Mouse (Mus musculus) natural killer cell, adult 2 months (primary cell): ENCODE results near the gene Psmd11.
A peak's percentile ranks its signal among the peaks of the same experiment; 100 is the strongest.

ENCODE experiments used
- DNase-seq, 2 experiments: peaks; one replicate each; pipeline ENCODE4 v3.0.0; 2022; ENCODE audit warnings: low spot score in 2 of 2

The Psmd11 gene

DNA sequence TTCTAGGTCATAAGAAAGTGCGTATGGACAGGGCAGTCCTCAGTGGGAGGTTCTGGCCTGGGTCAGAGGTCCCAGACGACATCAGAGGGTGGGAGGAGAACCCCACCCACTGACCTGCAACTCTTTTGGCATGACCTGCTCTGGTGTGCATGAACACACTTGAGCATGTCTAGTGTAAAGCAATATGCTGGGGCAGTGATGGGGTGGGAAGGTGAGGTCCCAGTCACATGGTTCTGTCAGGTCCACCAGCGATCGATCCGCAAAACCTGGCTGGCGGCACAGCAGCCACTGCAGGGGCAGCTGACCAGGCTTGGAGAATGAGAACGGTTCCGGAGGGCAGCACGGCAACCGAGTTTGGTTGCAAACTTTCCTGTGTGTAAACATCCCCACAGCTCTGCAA, 53.9 kb downstream of the Psmd11 start:
- DNase-seq, result no peak

DNA sequence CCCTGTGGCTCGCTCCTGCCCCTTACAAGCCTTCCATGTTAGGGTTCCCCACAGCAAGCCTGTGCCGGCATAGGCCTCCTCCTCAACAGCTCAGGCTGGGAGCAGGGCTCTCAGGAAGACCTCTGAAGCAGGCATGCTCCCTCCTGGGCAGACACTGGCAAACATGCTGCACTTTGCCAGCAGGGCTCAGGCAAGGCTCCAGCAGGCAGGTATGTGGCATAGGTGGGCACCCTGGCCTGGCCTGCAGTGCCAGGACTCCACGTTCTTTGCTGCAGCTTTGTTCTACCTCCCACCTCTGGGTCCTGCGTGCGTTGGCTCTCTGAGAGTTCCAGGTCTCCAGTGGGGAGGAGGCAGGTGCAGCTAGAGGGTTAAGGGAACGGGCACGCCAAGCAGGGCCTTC, 54.5 kb downstream of the Psmd11 start:
- no peak for DNase-seq

DNA sequence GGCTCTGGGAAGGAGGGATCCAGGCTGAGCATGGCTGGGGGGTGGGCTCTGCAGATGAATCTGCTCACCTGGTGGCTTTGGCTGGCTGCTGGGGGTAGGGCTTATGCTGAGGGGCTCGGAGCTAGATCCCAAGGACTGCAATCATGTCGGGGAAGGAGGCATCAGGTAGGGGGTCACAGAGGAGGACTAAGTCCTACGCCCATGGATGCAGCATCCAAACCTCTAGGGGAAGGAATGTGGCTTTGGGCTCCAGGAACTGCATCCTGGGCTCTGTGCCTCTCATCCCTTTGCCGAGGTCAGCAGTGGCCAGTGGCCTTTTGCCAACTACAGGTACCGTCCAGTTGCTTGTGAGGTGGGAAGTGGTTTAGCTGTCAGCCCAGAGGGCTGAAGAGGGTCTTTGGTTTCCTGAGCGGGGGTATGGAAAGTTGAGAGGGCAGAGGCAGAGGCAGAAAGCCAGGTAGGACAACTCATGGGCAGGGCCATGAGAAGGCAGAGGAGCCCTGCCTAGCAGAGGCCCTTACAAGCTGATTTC, 55.2 kb downstream of the Psmd11 start:
- DNase-seq, result no peak

DNA sequence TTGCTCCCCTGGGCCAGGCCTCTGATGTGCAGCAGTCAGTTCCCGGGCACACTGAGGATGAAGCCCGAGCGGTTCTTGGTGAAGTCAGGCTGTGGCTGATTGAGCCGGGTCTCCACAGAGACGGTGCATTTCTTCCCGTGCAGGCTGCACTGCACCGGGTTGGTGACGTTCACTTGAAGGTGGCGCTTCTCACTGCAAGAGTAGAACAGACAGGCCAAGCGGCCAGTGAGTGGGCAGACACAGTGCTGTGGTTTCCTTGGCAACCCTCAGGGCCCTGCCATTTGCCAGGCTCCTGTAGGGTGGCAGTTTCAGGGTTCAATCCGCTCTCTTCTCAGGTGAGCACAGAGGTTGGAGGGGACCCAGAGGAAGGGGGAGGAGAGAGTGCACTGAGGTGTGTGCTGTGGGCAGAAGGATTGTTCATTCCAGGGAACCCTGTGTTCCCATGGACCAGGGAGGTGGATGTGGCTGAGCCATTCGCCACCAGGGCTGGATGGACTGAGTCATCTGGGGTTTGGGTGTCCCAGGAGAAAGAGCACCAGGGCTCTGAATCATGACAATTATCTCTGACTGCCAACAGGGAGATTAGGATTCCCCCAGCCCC, 55.9 kb downstream of the Psmd11 start:
- no peak for DNase-seq

DNA sequence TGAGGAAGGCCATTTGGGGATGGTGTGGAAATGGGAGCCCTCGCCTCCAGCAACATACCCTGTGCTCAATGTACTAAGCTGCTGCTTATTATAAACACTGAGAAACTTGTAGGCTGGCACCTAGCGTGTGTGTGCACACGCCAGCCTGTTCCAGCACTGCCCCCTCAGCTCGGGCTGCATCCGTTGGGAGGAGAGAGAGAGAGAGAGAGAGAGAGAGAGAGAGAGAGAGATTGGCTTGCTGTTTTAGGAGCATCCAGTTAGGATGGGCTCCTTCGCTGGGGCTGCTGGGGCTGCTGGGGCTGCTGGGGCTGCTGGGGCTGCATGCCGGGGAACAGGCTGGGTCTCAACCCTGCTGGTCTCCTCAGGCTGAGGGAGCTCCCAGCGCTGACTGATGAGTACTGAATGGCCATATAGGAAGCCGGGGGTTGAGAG, 56.7 kb downstream of the Psmd11 start:
- no peak for DNase-seq

DNA sequence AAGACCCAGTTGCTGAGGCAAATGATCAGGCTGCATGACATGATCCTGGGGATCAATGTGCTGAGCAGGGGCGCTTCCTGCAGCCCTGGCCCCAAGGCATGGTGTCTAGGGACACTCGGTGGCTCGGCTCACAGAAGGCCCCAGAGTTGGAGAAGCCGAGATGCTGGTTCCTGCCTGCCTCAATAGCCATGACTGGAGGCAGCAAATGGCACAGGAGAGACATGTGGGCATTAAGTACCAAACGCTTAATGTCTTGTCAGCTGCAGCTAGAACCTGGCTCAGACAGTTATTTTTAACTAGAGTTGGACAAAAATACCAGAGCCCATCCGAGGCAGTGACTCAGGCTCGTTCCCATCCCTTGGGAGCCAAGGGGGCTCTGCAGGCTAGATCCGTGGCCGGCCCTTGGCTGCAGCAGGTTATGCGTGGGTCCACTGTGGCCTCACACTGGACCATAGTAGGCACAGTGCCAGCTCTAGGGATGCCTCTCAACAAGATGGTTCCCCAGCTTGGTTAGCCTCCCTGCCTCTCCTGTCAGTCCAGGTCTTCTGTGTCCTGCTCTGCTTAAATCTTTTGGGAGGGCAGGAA, 57.3 kb downstream of the Psmd11 start:
- no peak for DNase-seq

DNA sequence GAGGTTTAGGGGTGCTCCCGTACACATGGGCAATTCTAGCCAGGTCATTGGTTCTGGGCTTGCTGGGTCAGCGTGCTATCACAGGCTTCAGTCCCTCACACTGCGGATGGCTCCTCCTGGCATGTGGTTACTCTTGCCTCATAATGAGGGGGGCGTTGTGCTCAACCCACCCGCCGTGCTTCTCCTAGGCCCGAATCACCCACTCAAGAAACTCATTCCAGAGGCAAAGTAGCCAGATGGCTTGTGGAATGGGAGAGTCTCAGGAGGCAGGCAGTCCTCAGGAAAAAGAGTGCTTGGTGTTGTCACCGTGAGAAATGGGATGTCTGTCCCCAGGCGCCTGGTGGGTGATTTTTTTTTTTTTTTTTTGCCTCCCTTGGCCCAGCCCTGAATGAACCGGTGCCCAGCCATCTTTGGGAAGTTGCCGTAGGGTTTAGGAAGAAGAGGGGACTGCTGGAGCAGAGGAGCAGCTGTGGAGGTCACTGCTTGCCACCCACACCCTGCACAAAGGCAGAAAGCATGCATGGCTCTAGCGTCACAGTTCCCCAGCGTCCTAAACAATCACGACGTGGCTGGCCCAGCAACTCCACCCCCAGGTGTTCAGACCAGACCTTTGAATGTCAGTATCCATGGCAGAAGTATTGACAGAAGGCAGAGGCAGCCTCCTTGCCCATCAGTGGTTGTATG, 59.6 kb downstream of the Psmd11 start:
- no peak for DNase-seq

DNA sequence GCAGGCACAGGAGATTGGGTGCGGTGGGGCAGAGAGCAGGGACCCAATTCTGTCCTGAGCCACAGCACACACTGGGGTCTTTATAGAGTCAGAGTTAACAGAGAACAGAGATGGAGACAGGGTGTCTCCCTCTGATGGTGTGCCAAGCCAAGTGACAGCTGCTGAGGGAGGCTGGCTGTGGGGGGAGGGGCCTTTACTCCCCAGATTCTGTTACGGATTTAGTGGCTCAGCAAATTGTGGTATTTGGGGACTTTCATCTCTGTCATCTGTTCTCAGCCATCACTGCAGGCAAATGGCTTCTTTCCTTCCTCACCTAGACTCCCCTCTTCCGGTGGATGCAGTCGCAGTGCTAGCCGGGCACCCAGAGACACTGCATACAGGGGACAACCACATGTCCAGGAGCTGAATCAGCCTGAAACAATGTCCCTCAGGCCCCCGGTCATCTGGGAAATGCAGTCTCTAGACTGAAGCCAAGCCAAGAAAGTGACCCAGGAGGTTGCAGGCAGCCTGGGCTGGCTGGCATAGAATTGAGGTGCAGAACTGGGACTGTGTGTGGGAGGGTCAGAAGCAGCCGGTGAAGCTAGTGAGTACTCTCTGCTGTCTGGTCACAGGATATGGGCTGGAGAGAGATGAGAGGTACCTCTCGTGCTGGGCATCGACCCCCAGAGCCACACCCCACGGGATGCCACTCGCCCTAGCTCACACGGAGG, 60.9 kb downstream of the Psmd11 start:
- peak in 1 of 2 experiments; percentile 14 for DNase-seq

DNA sequence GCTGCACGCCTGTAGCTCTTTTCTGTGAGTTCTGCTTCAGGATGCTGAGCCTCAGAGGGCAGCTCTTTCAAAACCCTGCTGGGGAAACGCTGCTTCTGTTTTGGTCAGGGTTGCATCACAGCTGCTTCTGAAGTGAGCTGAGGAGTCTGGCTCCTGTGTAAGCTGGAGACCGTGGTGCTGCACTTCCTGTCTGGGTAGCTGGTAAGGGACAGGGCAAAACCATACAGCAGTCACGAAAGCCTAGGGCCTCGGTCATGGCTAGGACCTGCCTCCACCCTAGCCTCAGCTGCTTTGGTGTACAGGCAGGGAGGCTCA, 61.4 kb downstream of the Psmd11 start:
- DNase-seq, result peak; percentile 38 to 47

DNA sequence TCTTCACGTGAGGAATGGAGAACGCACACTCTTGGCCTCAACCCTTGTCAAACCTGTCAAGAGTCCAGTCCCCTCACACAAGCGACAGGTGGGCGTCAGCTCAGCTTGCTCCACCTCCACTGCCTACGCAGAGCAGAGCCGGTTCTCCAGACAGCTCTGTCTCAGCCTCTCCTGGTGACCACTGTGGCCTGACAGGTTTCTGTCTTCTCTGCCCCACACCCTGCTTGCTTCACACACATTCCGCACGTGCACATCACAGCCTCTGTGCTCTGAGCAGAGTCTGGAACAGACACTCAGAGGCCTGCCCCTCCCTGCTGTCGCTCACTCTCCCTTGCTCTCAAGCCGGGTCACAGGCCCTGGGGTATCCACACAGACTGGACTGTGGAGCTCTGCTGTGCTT, 62.4 kb downstream of the Psmd11 start:
- peak in 1 of 2 experiments; percentile 32 for DNase-seq

DNA sequence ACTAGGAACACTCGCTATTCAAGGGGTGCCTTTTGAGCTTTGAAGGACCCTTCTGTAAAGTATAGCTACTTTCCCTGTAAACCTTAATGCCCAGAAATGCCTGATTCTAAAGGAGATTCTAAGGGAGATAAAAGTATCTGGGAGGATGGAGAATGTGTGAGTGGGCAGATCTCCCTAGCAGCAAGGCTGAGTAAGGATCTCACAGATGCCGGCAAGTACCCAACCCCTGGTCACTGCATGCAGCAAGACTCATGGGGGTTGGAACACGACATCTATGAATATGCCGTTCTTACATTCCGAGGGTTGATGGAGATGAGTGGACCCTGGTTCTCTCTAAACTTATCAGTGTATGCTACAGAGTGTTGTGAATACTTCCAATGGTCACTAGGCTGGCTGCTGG, 64.8 kb downstream of the Psmd11 start:
- no peak for DNase-seq

DNA sequence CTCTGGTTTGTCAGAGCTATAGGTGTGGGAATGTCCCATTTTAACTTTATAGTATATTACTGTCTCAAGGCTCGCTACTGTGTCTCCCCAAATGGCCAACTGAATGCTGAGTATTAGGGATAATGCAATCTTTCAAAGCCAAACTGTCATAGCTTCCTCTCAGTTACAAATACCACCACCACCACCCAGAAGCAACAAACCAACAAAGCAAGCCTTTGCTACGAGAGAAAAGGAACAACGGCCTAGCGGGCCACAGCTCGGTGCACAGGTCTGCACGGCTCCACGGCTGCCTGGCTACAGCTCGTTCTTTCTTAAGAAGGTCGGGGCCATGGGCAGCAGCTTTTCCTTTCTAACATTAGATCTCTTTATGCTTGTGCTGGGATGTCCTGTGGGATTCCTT, 66.4 kb downstream of the Psmd11 start:
- no peak for DNase-seq

DNA sequence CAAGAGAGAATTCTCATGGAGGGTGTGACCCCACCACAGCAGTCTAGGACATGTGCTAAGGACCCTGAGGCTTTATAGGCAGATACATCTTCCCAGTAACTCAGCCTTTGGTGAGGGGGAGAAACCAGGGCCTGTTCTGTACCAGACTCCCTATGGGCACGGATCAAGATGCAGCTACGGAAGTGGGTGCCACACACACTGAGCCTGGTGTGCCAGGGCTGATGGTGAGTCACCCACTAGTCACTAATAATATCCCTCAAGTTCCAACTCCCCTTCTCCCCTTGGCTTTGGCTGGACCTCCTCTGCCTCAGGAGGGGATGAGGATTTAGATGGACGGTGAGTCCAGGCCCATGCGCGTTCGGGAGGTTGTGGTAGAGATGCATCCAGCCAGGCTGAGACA, 67.6 kb downstream of the Psmd11 start:
- no peak for DNase-seq

DNA sequence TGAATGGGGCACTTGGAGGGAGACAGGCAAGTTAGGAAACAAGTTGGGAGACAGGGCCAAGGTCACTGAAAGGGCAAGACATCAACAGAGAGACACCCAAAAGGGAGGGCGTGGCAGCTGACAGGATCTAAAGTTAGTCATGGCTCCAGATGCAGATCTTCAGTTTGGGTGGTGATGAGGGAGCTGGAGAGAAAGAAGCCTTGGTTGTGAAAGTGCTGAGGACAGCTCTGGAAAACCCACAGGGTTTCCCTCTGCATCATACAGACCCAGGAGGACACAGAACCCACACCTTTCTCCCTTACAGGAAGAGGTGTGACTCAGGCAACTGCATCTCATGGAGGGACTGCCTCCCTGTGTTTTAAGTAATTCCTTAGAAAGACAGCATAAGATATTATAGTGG, 68.2 kb downstream of the Psmd11 start:
- DNase-seq, result no peak

DNA sequence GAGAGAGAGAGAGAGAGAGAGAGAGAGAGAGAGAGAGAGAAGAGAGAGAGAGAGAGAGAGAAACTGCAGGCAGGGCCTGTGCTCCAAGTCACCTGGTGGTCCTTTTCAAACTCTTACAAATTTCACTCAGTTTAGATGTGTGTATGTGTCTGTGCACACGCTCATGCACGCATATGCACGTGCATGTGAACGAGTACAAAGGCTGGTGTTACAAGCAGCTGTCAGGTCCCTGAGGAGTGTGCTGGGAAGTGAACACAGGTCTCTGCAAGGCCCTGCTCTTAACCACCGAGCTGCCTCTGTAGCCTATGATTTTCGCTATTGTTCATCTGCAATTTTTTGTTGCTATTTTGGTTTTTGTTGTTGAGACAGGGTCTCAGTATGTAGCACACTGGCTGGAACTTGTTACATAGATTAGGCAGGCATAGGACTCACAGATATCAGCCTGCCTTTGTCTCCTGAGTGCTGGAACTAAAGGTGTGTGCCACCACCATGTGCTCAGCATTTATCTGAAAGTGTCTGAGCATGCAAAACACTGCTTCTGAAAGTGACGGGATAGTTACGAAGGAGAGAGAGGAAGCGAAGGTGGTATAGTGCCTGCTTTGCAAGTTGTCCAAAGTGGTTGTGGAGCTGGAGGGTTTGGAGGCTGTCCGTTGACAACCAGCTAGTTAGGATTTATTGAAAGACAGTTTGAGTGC, 69.0 kb downstream of the Psmd11 start:
- no peak for DNase-seq

DNA sequence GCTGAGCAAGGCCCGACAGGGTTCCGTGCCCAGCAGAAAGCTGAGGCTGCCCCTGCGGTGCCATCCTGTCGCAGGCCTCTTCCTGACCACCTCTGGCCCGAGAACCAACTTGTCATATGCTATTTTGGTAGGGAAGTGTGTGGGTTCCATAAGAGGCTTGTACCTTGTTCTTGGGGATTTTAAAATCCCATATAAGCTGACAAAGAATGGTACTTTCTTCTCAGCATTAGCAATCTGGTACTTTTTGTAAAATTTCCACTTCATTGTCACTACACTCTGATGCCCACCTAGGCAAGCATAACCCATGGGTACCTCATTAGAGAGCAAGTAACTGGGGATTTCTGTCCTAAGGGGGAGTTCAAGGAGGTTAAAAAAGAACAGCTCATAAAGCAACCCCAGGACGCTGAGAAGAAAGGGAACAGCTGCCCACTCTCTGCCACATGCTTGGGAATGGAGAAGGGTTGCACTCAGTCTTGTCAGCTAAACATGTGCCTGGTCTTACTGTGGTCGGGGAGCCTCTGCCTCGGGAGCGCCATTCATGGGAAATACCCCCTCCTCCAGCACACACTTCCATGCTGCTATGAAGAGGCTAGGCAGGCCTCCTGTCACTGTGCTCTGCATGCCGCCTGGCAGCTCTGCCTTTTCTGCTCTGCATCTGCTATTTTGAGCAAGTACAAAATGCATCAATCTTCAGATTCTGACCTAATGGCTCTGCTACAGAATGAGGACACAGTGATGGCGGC, 70.1 kb downstream of the Psmd11 start:
- no peak for DNase-seq

DNA sequence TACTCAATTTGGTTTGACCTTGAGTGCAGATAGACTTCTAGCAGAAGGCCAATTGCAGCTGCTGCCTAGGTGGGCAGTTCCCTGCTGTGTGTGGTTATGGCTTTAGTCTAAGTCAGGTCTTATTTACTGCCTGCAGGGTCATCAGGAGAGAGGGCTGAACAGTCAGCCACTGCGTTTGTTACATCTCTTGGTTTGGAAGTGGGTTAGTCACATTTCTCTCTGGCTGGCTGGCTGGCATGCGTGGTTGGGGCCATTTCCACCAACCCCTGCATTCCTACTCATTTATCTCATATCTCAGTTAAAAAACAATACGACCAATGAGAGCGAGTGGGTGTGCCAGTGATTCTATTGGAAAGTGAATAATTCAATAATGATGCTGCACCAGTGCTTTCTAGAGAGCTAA, 71.1 kb downstream of the Psmd11 start:
- no peak for DNase-seq

DNA sequence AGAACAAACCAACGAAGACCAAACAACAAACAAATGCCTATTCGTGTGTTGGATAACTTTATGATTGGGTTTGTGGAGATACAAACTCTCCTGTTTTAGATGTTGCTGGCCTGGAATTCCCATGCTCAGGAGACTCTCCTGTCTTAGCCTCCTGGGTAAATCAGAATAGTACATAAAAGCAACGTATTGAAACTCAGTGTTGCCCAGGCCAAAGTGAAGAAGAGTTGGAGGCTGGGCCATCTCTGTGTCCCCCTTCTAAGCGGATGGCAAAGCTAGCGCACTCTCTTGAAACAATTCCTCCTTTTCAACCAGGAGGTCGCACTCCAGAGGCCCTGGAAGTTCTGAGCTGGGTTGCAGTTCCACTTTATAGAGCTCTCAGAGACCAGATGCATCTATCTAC, 74.9 kb downstream of the Psmd11 start:
- no peak for DNase-seq

DNA sequence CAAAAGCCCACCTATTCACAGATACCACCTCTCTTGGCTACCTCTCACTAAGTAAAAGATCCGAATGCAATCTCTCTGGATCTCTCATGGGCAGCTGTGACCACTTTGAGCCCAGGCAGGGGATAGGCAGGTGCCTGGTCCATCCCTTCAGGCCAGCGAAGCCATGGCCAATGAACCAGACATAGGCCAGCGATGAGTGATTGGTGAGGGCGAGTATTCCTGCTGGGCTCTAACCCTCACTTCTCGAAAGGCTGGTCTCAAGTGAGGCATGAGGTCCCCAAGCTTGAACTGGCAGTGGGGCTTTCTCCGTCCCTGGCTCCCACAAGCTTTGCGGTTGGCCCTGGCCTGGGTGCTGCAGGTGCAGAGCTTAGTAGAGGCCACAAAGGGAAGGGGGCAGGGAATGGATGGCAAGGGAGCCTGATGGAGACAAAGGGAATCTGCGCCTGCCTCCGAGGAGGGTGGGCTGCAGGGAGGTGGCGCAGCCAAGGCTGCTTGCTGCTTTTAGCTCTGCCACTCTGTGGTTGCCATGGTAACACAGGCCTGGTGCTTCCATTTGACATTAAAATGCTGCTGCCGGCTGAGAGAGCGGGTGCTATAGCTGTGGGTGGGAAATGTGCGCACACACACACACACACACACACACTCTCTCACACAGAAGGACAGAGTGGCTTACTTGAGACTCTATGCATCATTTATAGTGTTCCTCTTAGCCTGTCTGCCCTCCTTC, 75.5 kb downstream of the Psmd11 start:
- DNase-seq, result peak; percentile 26 to 39

DNA sequence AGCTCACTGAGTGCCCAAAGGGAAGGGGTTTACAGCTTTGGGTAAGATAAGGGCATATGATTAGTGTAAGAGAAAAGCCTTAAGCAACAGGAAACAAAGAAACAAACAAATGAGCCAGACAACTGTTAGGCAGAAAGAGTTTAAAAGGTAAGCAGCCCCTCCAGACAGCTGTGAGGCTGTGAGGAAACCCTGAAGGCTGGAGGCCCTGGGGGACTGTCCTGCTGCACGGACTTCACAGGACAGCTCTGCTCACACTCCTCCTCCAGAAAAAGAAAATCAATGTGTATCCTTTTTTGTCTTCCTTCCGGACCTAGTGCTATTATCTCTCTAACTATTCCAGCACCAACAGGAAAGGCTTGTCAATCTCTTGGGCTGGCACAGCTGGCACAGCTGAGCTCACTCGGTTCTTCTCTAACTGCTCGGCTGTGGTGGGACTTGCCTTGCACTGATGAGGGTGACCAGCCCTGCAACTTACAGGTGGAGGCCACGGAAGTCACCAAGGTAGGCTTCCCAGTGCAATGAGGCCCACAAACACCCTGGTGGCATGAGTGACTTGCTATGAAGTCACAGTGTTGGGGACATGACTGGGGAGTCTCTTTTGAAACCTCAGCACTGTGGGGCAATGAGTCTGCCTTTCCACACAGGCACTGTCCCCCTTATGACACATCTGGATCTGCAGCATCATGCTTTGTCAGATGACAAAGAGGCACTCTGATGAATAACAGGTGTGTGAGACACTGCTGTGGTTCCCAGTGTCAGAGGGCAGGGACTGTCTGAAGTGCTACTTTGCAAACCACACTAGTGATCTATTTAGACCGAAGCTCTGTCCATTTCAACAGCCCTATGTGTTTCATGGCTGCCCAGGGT, 76.3 kb downstream of the Psmd11 start:
- peak; percentile 31 to 40 for DNase-seq
